16 mouse cellular contexts compared by ENCODE assay signal in genomic region chr3:41158314-41158973, GRCm38 (mm10).
A peak's percentile ranks its signal among the peaks of the same experiment; 100 is the strongest.
DNase-seq lines count a peak whose midpoint lies in the region; ATAC-seq lines count a peak whose summit lies in the region.
"Had no signal": no experiment of that assay in that cellular context is flagged by ENCODE, and none has a peak within 500 bp of the region (broad histone marks: within the 10 kb centered on the region; RNA-seq: fewer than 3 reads in every experiment).

No protein-coding gene starts in this region.

- WGBS in heart, embryonic 12.5 days = 32% methylated on average over 12 of the region's 12 CpGs

- H3K4me3 ChIP-seq in heart, embryonic 12.5 days = no peak overlapping the region
- H3K4me3 ChIP-seq: limb, embryonic 10.5 days had no signal

- H3K27me3 ChIP-seq in heart, embryonic 12.5 days (replicated peaks) = no peaks in the 10 kb centered on the region
- H3K27me3 ChIP-seq: Patski had no signal

- peak overlapping the region; percentile 89 for H3K27ac ChIP-seq in heart, embryonic 12.5 days (ENCODE audit: poor library complexity, severe bottlenecking)
- H3K27ac ChIP-seq: hindbrain, postnatal 0 days; limb, embryonic 10.5 days had no signal

- H3K9me3 ChIP-seq in heart, embryonic 12.5 days (replicated peaks) = peaks cover 4% of the 10 kb centered on the region; the same call in 1 of the 2 replicates
- H3K9me3 ChIP-seq: limb, embryonic 10.5 days had no signal

- peaks cover 20% of the 10 kb centered on the region for H3K4me1 ChIP-seq in heart, embryonic 12.5 days (replicated peaks)
- H3K4me1 ChIP-seq: limb, embryonic 10.5 days had no signal

- H3K9ac ChIP-seq in heart, embryonic 12.5 days = no peak overlapping the region
- H3K9ac ChIP-seq: liver, postnatal 0 days had no signal

- intact Hi-C loops in left cerebral cortex, postnatal 14 days (cut with DNase I) = loop anchor here (5.0 kb wide), 1 partner anchor 76 kb away; the partner anchor contains the start of gene Pgrmc2

- no peaks in the 10 kb centered on the region for H3K36me3 ChIP-seq in heart, embryonic 12.5 days
- H3K36me3 ChIP-seq: limb, embryonic 10.5 days had no signal

- no peak for DNase-seq in heart, adult 8-10 months (ENCODE audit: low spot score)
- peak; percentile 8 to 59 for DNase-seq in left cerebral cortex, postnatal 14 days (ENCODE audit: low spot score in 2 of 2)
- no peak for DNase-seq in left cerebral cortex, adult 11 months (ENCODE audit: low spot score)
- DNase-seq in R1 (ENCODE audit: low read depth, low spot score) = peak; percentile 33
- peak; percentile 51 for DNase-seq in brain, embryonic 18.5 days (ENCODE audit: low read depth, low spot score)
- no peak for DNase-seq in urinary bladder, postnatal 14 days (ENCODE audit: low spot score)
- DNase-seq in kidney, postnatal 25 days = no peak
- DNase-seq: adrenal gland, adult 2 months; cerebellum, postnatal 25 days; gastrocnemius, postnatal 36 days; liver, postnatal 0 days; thymus, postnatal 4 days had no signal

- peak; percentile 52 for ATAC-seq in heart, embryonic 12.5 days (ENCODE audit: insufficient number of reproducible peaks, low FRiP score)
- ATAC-seq: hindbrain, postnatal 0 days; liver, postnatal 0 days; Patski had no signal

- no peak overlapping the region for H3K4me2 ChIP-seq in heart, embryonic 12.5 days

Comparison
In these comparisons a context has a peak if more than half of its experiments do, and no peak if none do; other contexts are left out.
1. DNase-seq: peak in left cerebral cortex, postnatal 14 days (2 of 2), R1 (single experiment) and brain, embryonic 18.5 days (single experiment); none in heart, adult 8-10 months (single experiment), left cerebral cortex, adult 11 months (single experiment), urinary bladder, postnatal 14 days (single experiment) and kidney, postnatal 25 days (0 of 2).